Mouse (Mus musculus): ENCODE results near the gene Ccn5. TPM values are rescaled to one million over a fixed set of nuclear protein-coding genes. Genes with fewer than 3 reads are reported as not detected.

Gene Ccn5
- polyA plus RNA-seq, 1 experiment from 2014 or later = 0.24 TPM

Other genes starting within 250 kb of the Ccn5 start
- gene Ttpal, start 218.5 kb upstream of the Ccn5 start, polyA plus RNA-seq (2015; fragmentation: Nextera tagmentation; extraction: Ambion mirVana) = 22.2 and 22.9 TPM in 2 replicates
- 55.4 and 57.1 TPM in 2 replicates for gene Serinc3, start 175.7 kb upstream of the Ccn5 start, polyA plus RNA-seq (2015; fragmentation: Nextera tagmentation; extraction: Ambion mirVana)
- gene Pkig, start 162.5 kb upstream of the Ccn5 start, polyA plus RNA-seq (2015; fragmentation: Nextera tagmentation; extraction: Ambion mirVana) = 115 and 122 TPM in 2 replicates
- gene Ada, start 70.6 kb upstream of the Ccn5 start, polyA plus RNA-seq (2015; fragmentation: Nextera tagmentation; extraction: Ambion mirVana) = 5.8 and 7.4 TPM in 2 replicates
- not detected in 2 replicates for gene Kcnk15, start 32.8 kb downstream of the Ccn5 start, polyA plus RNA-seq (2015; fragmentation: Nextera tagmentation; extraction: Ambion mirVana)
- 0.23 and 0.35 TPM in 2 replicates for gene Rims4, start 97.8 kb downstream of the Ccn5 start, polyA plus RNA-seq (2015; fragmentation: Nextera tagmentation; extraction: Ambion mirVana)
- 233 and 238 TPM in 2 replicates for gene Ywhab, start 174.1 kb downstream of the Ccn5 start, polyA plus RNA-seq (2015; fragmentation: Nextera tagmentation; extraction: Ambion mirVana)
- gene Pabpc1l, start 204.6 kb downstream of the Ccn5 start, polyA plus RNA-seq (2015; fragmentation: Nextera tagmentation; extraction: Ambion mirVana) = 0.89 and 1.5 TPM in 2 replicates
- 18.1 and 18.4 TPM in 2 replicates for gene Stk4, start 249.5 kb downstream of the Ccn5 start, polyA plus RNA-seq (2015; fragmentation: Nextera tagmentation; extraction: Ambion mirVana)